Mouse (Mus musculus) small intestine, adult 2 months (tissue): ENCODE measurements at regions not wholly inside any gene's neighbourhood (a gene's known extent, or its start where the extent isn't known, plus 50 kb on each side); places are given as distances from the start of the nearest gene placed in this dataset.

Experiments
- H3K27ac ChIP-seq: fragments of 200-500 bp; 2 replicates; pipeline ENCODE4 v1.5.1; 2012; ENCODE audit warnings: low read depth, low read length, control low read depth, inconsistent platforms; ENCODE audit not compliant: insufficient read depth
- H3K27me3 ChIP-seq: fragments of 200-500 bp; 2 replicates; pipeline ENCODE4 v1.6.1; 2012; ENCODE audit warnings: mild to moderate bottlenecking, moderate library complexity, low read length, inconsistent platforms; ENCODE audit not compliant: control insufficient read depth, insufficient read depth
- H3K36me3 ChIP-seq: fragments of 200-500 bp; 2 replicates; pipeline ENCODE4 v1.6.1; 2012; ENCODE audit warnings: mild to moderate bottlenecking, low read length, control low read depth, inconsistent platforms; ENCODE audit not compliant: control insufficient read depth, insufficient read depth
- H3K4me1 ChIP-seq: fragments of 200-500 bp; 2 replicates; pipeline ENCODE4 v1.6.1; 2012; ENCODE audit warnings: low read length, inconsistent platforms, mixed read lengths; ENCODE audit not compliant: control insufficient read depth, insufficient read depth, insufficient read length
- H3K4me3 ChIP-seq: fragments of 200-500 bp; 2 replicates; pipeline ENCODE4 v1.5.1; 2012; ENCODE audit warnings: low read depth, mild to moderate bottlenecking, control low read depth, inconsistent platforms, low read length, moderate library complexity
- CTCF ChIP-seq: fragments of 200-500 bp; IDR thresholded peaks from 2 replicates; pipeline ENCODE4 v1.5.1; 2012; ENCODE audit warnings: low read depth, mild to moderate bottlenecking, control low read depth, inconsistent platforms, low read length, moderate library complexity, mixed read lengths; ENCODE audit not compliant: insufficient replicate concordance, insufficient read length; ENCODE audit errors: extremely low read depth
- POLR2A ChIP-seq: fragments of 200-500 bp; IDR thresholded peaks from 2 replicates; pipeline ENCODE4 v1.6.1; 2012; ENCODE audit warnings: low read depth, mild to moderate bottlenecking, control low read depth, inconsistent platforms, low read length, moderate library complexity
- WGBS: fragments of 180-500 bp; shearing (Covaris S2); methylation state at CpG from one replicate; pipeline ENCODE4 v1.1.7; 2018; 5-methylcytosine and 5-hydroxymethylcytosine counted together

DNA sequence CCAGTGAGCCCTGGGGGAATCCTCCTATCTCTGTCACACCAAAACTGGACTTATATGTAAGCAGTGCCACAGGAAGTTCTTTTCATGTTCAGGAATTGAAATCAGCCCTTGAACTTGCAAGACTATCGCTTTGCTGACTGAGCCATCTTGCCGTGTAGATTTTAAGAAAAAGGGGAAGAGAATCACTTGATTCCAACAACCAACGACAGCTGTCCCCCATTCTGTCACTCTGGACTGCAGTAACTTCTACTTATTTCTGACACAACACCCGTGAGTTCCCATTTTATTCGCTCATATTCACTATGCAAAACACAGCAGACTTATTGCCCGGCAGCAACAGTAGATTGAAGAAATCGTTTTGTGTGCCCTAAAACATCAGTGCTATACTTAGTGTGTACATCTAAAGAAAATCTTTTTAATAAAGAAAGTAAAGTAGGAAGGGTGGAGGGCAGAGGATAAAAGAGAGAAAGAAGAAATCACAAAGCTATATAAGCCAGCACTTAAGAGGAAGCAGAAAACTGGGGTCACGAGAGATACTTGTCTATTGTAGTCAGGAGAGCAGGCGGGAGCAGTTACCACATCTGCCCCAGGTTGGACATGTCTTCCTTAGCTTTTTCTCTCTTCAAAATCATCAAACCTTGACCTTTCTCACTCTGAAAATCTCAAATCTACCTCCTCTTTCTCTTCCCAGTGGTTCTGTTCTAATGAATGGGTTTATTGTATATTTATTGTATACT, 336.7 kb downstream of the Sox4 start:
- no peak overlapping the region for H3K4me3 ChIP-seq
- H3K36me3 ChIP-seq: no peaks in the 10 kb centered on the region
- WGBS: 84% methylated on average over 9 of the region's 9 CpGs
- H3K27me3 ChIP-seq: no peaks in the 10 kb centered on the region
- H3K27ac ChIP-seq: no peak overlapping the region
- no peaks in the 10 kb centered on the region for H3K4me1 ChIP-seq
- TF ChIP-seq CTCF: no peak
- no peak for TF ChIP-seq POLR2A

DNA sequence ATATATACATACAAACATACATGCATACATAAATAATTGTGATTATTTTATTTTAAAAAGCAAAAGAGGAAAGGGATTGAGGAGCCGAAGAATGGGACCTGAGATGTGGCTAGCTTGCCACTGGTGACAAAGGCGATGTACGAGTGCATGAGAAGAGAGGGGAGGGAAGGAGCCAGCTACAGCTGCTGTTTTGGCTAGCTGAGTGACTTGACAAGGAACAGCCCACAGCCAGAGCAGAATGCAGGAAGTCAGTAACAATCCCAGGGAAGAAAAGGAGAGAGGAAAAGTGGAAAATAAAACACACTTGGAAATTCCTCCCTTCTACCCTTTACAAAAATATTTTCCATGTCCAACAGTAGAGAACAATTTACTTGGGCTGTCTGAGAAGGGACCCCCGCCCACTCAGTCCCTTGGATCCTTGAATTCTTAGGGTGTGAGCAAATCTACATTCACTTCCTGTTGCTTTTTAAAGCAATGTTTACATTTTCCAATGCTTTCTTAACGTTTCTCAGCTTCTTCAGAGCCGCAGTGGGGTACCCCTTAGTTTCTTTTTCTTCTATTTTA, 345.9 kb downstream of the Sox4 start:
- WGBS: 54% methylated on average over 6 of the region's 6 CpGs
- H3K4me1 ChIP-seq: no peaks in the 10 kb centered on the region
- no peak overlapping the region for H3K27ac ChIP-seq
- no peak overlapping the region for H3K4me3 ChIP-seq
- no peaks in the 10 kb centered on the region for H3K27me3 ChIP-seq
- H3K36me3 ChIP-seq: no peaks in the 10 kb centered on the region
- TF ChIP-seq POLR2A (no peak), CTCF (no peak)

DNA sequence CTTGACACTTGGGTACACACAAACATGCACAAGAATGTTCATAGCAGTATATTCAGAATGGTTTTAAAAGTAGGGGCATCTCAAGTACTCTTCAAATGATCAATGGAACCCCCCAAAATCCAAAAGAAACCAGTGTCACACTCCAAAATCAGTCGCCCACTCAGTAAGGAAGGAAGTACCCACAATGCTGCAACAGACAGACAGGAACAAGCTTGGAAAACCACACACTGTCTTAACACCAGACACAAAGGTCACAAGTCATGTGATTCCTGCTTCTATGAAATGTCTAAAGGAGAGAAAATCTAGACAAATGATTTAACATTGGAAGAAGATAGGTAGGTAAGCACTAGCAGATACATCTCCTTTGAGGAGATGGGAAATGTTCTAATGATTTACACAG, 346.9 kb downstream of the Sox4 start:
- no peak overlapping the region for H3K27ac ChIP-seq
- H3K36me3 ChIP-seq: no peaks in the 10 kb centered on the region
- 65% methylated on average over 1 of the region's 1 CpGs for WGBS
- no peak overlapping the region for H3K4me3 ChIP-seq
- H3K27me3 ChIP-seq: no peaks in the 10 kb centered on the region
- TF ChIP-seq CTCF: no peak
- no peak for TF ChIP-seq POLR2A
- H3K4me1 ChIP-seq: no peaks in the 10 kb centered on the region

DNA sequence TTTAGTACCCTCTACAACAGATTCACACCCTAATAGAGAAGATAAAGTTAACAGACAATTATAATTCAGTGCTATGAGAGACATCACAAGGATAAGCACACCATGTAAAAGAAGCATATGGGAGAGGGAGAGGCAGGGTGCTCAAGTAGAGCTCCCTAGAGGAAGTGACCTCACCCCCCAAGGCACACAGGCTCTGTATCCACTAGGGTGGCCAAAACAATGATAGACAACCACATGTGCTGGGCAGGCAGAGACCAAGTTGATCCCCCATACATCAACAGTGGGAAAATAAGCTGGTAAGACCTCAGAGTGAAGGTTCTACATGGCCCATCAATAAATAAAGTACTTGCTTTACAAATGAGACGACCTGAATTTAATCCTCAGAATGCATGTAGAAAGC, 347.7 kb downstream of the Sox4 start:
- Histone ChIP-seq H3K27me3 (no peaks in the 10 kb centered on the region), H3K4me1 (no peaks in the 10 kb centered on the region), H3K27ac (no peak overlapping the region), H3K36me3 (no peaks in the 10 kb centered on the region), H3K4me3 (no peak overlapping the region)
- TF ChIP-seq CTCF (no peak), POLR2A (no peak)
- WGBS: 68% methylated on average over 1 of the region's 1 CpGs

DNA sequence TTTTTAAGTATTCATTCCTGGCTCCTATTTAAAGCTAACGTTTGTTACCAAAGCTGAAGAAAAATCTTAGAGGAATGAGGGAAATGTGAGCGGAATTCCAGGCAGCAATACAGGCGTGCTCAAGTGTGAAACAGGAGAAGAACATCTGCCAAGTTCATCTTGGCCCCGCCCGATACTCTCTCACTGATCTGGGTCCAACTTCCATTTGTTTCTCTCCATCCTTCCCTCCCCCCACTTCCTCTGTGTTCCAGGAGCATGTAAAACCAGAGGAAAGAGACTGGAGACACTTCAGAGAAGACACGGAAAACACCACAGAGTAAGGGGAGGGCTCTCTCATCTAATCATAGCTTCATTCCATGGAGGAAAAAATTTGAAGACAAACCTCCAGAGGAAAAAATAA, 346.7 kb downstream of the Gm11361 start:
- Histone ChIP-seq H3K27me3 (no peaks in the 10 kb centered on the region), H3K36me3 (no peaks in the 10 kb centered on the region), H3K4me1 (no peaks in the 10 kb centered on the region), H3K4me3 (no peak overlapping the region), H3K27ac (no peak overlapping the region)
- 35% methylated on average over 6 of the region's 6 CpGs for WGBS
- TF ChIP-seq POLR2A (no peak), CTCF (no peak)

DNA sequence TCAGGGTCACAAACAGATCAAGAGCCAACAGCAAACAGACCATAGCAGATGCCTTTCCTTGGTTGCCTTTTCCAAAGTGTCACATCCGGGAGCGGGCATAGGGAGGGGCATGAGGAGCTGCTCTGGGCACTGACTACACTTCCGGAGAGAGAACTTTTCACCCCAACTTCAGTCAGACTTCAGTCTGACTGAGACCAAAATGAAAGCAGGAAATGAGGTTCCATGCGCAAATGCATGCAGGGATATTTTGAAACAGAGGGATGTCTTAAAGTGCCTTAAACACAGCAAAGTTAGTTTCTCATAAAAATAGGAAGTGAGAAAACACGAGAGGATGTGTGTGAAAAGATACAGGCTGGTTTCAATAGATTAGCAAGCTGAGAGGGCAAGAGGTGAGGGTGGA, 343.5 kb downstream of the Gm11361 start:
- WGBS: 60% methylated on average over 5 of the region's 5 CpGs
- no peaks in the 10 kb centered on the region for H3K4me1 ChIP-seq
- H3K27ac ChIP-seq: no peak overlapping the region
- TF ChIP-seq CTCF: no peak
- no peak for TF ChIP-seq POLR2A
- no peaks in the 10 kb centered on the region for H3K36me3 ChIP-seq
- no peaks in the 10 kb centered on the region for H3K27me3 ChIP-seq
- H3K4me3 ChIP-seq: peak overlapping the region; percentile 24; the same call in 1 of the 2 replicates

DNA sequence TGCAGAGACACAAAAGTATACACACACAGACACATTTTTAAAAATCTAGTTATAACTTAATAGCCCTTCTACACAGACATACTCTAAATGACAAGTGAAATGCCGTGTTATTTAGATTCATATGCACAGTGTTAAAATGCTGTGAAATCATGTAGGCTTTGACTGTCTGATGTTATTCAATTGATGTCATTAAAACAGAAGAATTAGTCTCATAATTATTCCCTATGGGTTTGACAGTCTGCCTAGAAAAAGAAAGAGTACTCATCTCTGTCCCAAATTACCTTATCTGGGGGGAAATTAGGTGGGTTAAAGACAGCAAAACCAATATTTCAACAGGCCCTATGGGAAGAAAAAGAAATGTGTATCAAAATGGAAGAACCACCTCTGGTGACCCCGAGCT, 339.0 kb downstream of the Gm11361 start:
- no peak overlapping the region for H3K27ac ChIP-seq
- 92% methylated on average over 2 of the region's 2 CpGs for WGBS
- H3K27me3 ChIP-seq: no peaks in the 10 kb centered on the region
- H3K4me3 ChIP-seq: no peak overlapping the region
- no peaks in the 10 kb centered on the region for H3K4me1 ChIP-seq
- no peak for TF ChIP-seq POLR2A
- no peak for TF ChIP-seq CTCF
- no peaks in the 10 kb centered on the region for H3K36me3 ChIP-seq
